In genomic region chr7:99156737-99157136, GRCm38 (mm10) we compare ENCODE assay signal across 24 mouse cellular contexts. TPM values are rescaled to one million over a fixed set of nuclear protein-coding genes. Genes with fewer than 3 reads are reported as not detected.
DNase-seq lines count a peak whose midpoint lies in the region; ATAC-seq and TF ChIP-seq lines count a peak whose summit lies in the region.
"Had no signal": no experiment of that assay in that cellular context is flagged by ENCODE, and none has a peak within 500 bp of the region (broad histone marks: within the 10 kb centered on the region; RNA-seq: fewer than 3 reads in every experiment).

No protein-coding gene starts in this region.

- H3K27me3 ChIP-seq in intestine, embryonic 16.5 days (replicated peaks; ENCODE audit: control insufficient read depth, insufficient read depth, low read length) = no peaks in the 10 kb centered on the region
- H3K27me3 ChIP-seq in intestine, embryonic 15.5 days (replicated peaks) = no peaks in the 10 kb centered on the region
- H3K27me3 ChIP-seq in liver, postnatal 0 days (ENCODE audit: insufficient read depth, low read length) = no peaks in the 10 kb centered on the region
- H3K27me3 ChIP-seq: CH12.LX; embryonic facial prominence, embryonic 12.5 days; forebrain, embryonic 13.5 days; forebrain, embryonic 15.5 days; Patski had no signal

- 83% methylated on average over 10 of the region's 10 CpGs for WGBS in intestine, embryonic 16.5 days
- 84% methylated on average over 10 of the region's 10 CpGs for WGBS in intestine, embryonic 15.5 days
- 70% methylated on average over 10 of the region's 10 CpGs for WGBS in liver, postnatal 0 days (ENCODE audit: insufficient replicate concordance)

- no peak overlapping the region for H3K4me2 ChIP-seq in intestine, embryonic 16.5 days (ENCODE audit: low read depth, low read length)
- H3K4me2 ChIP-seq in intestine, embryonic 15.5 days (replicated peaks) = no peak overlapping the region
- no peak overlapping the region for H3K4me2 ChIP-seq in liver, postnatal 0 days (ENCODE audit: low read depth, low read length)
- H3K4me2 ChIP-seq: forebrain, embryonic 13.5 days; forebrain, embryonic 15.5 days had no signal

- H3K27ac ChIP-seq in intestine, embryonic 16.5 days (ENCODE audit: low read length) = peak overlapping the region; percentile 66
- H3K27ac ChIP-seq in intestine, embryonic 15.5 days = no peak overlapping the region
- H3K27ac ChIP-seq in liver, postnatal 0 days (ENCODE audit: low read depth) = peak overlapping the region; percentile 48; the same call in 1 of the 2 replicates
- H3K27ac ChIP-seq: embryonic facial prominence, embryonic 12.5 days; forebrain, embryonic 13.5 days; forebrain, embryonic 15.5 days had no signal

- H3K9ac ChIP-seq in intestine, embryonic 16.5 days (ENCODE audit: low read depth, low read length) = peak overlapping the region; percentile 64
- H3K9ac ChIP-seq in intestine, embryonic 15.5 days = no peak overlapping the region
- no peak overlapping the region for H3K9ac ChIP-seq in liver, postnatal 0 days (replicated peaks)
- H3K9ac ChIP-seq: embryonic facial prominence, embryonic 12.5 days; forebrain, embryonic 13.5 days; forebrain, embryonic 15.5 days had no signal

- DNase-seq in heart, adult 11 months = peak; percentile 94
- DNase-seq in heart, adult 8-10 months (ENCODE audit: low spot score) = no peak
- no peak for DNase-seq in liver, postnatal 0 days
- DNase-seq in liver = no peak
- DNase-seq: adrenal gland, adult 8-10 months; adrenal gland, postnatal 14 days; adrenal gland, postnatal 36 days; B cell, adult 2 months; cerebellum, adult 11-12 months; cerebellum, adult 2 months; cerebellum, adult 9-10 months; cerebellum, postnatal 10 days; cerebellum, postnatal 25 days had no signal

- H3K36me3 ChIP-seq in intestine, embryonic 16.5 days (ENCODE audit: control insufficient read depth, insufficient read depth, low read length) = no peaks in the 10 kb centered on the region
- no peaks in the 10 kb centered on the region for H3K36me3 ChIP-seq in intestine, embryonic 15.5 days
- peaks cover 39% of the 10 kb centered on the region for H3K36me3 ChIP-seq in liver, postnatal 0 days (replicated peaks; ENCODE audit: insufficient read depth, low read length)
- H3K36me3 ChIP-seq: embryonic facial prominence, embryonic 12.5 days; forebrain, embryonic 15.5 days; G1E had no signal

- H3K9me3 ChIP-seq in intestine, embryonic 16.5 days (ENCODE audit: control insufficient read depth, low read length) = no peaks in the 10 kb centered on the region
- H3K9me3 ChIP-seq in intestine, embryonic 15.5 days = no peaks in the 10 kb centered on the region
- H3K9me3 ChIP-seq in liver, postnatal 0 days (ENCODE audit: low read length) = no peaks in the 10 kb centered on the region
- H3K9me3 ChIP-seq: embryonic facial prominence, embryonic 10.5 days; embryonic facial prominence, embryonic 12.5 days; forebrain, embryonic 13.5 days; forebrain, embryonic 15.5 days; G1E had no signal

- H3K4me3 ChIP-seq in intestine, embryonic 16.5 days (ENCODE audit: low read length) = no peak overlapping the region
- H3K4me3 ChIP-seq in intestine, embryonic 15.5 days (replicated peaks) = no peak overlapping the region
- no peak overlapping the region for H3K4me3 ChIP-seq in liver, postnatal 0 days (ENCODE audit: low read depth, low read length)
- H3K4me3 ChIP-seq: embryonic facial prominence, embryonic 12.5 days; forebrain, embryonic 13.5 days; forebrain, embryonic 15.5 days had no signal

- H3K4me1 ChIP-seq in intestine, embryonic 16.5 days (ENCODE audit: control insufficient read depth, insufficient read depth, low read length) = peaks cover 48% of the 10 kb centered on the region
- peaks cover 35% of the 10 kb centered on the region for H3K4me1 ChIP-seq in intestine, embryonic 15.5 days (replicated peaks)
- H3K4me1 ChIP-seq in liver, postnatal 0 days (ENCODE audit: insufficient read depth) = peaks cover 48% of the 10 kb centered on the region

- no peak for TF ChIP-seq CTCF in liver, postnatal 0 days (IDR thresholded peaks at IDR 0.05; ENCODE audit: low read depth)

- ATAC-seq in intestine, embryonic 16.5 days = no peak
- ATAC-seq in intestine, embryonic 15.5 days = no peak
- ATAC-seq in liver, postnatal 0 days = no peak
- ATAC-seq: activated CD4-positive, CD25-positive, alpha-beta regulatory T cell, adult 4 months; CD4-positive, CD25-positive, alpha-beta regulatory T cell, adult 4 months; forebrain, embryonic 13.5 days; forebrain, embryonic 15.5 days; Patski had no signal

- TF ChIP-seq EP300 in liver, postnatal 0 days (IDR thresholded peaks at IDR 0.05; ENCODE audit: low read depth) = no peak

RNA-seq across cellular contexts. Expression of gene Uvrag, which starts 15.8 kb away (rescaled TPM):
- 10 to 100 TPM; 17.5 to 22.1 (median 20.3) TPM for total RNA-seq in heart, adult 8-10 months (2022)
- polyA plus RNA-seq in intestine, embryonic 16.5 days (2015; fragmentation: Nextera tagmentation; extraction: Ambion mirVana) = 17.4 and 18.3 TPM in 2 replicates
- polyA plus RNA-seq in intestine, embryonic 15.5 days (2015; fragmentation: Nextera tagmentation; extraction: Ambion mirVana) = 20.5 and 20.9 TPM in 2 replicates
- 9.4 and 11.9 TPM in 2 replicates for polyA plus RNA-seq in liver, postnatal 0 days (2015; fragmentation: Nextera tagmentation; extraction: Ambion mirVana)

RNA-seq across cellular contexts. Expression of gene Dgat2, which starts 25.8 kb away (rescaled TPM):
- total RNA-seq in heart, adult 8-10 months (2022) = 100 to 1,000 TPM; 341 to 454 (median 381) TPM
- 325 and 488 TPM in 2 replicates for polyA plus RNA-seq in intestine, embryonic 16.5 days (2015; fragmentation: Nextera tagmentation; extraction: Ambion mirVana)
- polyA plus RNA-seq in intestine, embryonic 15.5 days (2015; fragmentation: Nextera tagmentation; extraction: Ambion mirVana) = 176 and 204 TPM in 2 replicates
- 226 and 249 TPM in 2 replicates for polyA plus RNA-seq in liver, postnatal 0 days (2015; fragmentation: Nextera tagmentation; extraction: Ambion mirVana)
